11 mouse cellular contexts compared by ENCODE assay signal in the genomic region with DNA sequence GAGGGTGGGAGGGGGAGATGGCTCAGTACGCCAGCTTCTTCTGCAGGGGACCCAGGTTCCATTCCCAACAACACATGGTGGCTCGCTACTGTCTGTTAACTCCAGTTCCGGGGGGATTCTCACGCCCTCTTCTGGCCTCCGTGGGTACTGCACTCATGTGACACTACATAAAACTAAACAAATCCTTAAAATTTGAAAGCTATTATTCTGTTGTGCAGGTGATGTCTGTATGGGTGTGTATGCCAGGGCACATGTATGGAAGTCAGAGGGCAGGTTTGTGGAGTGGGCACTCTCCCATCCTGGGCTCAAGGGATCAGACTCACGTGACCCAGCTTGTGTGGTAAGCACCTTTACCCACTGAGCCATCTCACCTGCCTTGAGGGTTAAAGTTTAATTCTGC. TPM values are rescaled to one million over a fixed set of nuclear protein-coding genes. Genes with fewer than 3 reads are reported as not detected.
A peak's percentile ranks its signal among the peaks of the same experiment; 100 is the strongest.
DNase-seq lines count a peak whose midpoint lies in the region; ATAC-seq and TF ChIP-seq lines count a peak whose summit lies in the region.
"Had no signal": no experiment of that assay in that cellular context is flagged by ENCODE, and none has a peak within 500 bp of the region (broad histone marks: within the 10 kb centered on the region; RNA-seq: fewer than 3 reads in every experiment).

No protein-coding gene starts in this region.

- intact Hi-C loops in left cerebral cortex, postnatal 36 days (cut with DNase I), result no loop called here

- H3K4me3 ChIP-seq in forebrain, embryonic 12.5 days (replicated peaks), result no peak overlapping the region
- no peak overlapping the region for H3K4me3 ChIP-seq in forebrain, embryonic 15.5 days
- H3K4me3 ChIP-seq in spleen, adult 2 months (ENCODE audit: extremely low read depth, insufficient read depth, insufficient read length), result no peak overlapping the region
- no peak overlapping the region for H3K4me3 ChIP-seq in small intestine, adult 2 months (ENCODE audit: low read depth, low read length)

- H3K36me3 ChIP-seq in forebrain, embryonic 12.5 days (replicated peaks), result no peaks in the 10 kb centered on the region
- no peaks in the 10 kb centered on the region for H3K36me3 ChIP-seq in forebrain, embryonic 15.5 days
- no peaks in the 10 kb centered on the region for H3K36me3 ChIP-seq in spleen, adult 2 months (ENCODE audit: control insufficient read depth, insufficient read depth, low read length)
- no peaks in the 10 kb centered on the region for H3K36me3 ChIP-seq in small intestine, adult 2 months (ENCODE audit: control insufficient read depth, insufficient read depth, low read length)

- H3K9me3 ChIP-seq in forebrain, embryonic 12.5 days, result no peaks in the 10 kb centered on the region
- no peaks in the 10 kb centered on the region for H3K9me3 ChIP-seq in forebrain, embryonic 15.5 days

- H3K27ac ChIP-seq in forebrain, embryonic 12.5 days, result no peak overlapping the region
- H3K27ac ChIP-seq in forebrain, embryonic 15.5 days (replicated peaks), result no peak overlapping the region
- H3K27ac ChIP-seq in spleen, adult 2 months (ENCODE audit: insufficient read depth, low read length), result no peak overlapping the region
- H3K27ac ChIP-seq in small intestine, adult 2 months (ENCODE audit: insufficient read depth, low read depth, low read length), result no peak overlapping the region

- H3K9ac ChIP-seq in forebrain, embryonic 12.5 days, result no peak overlapping the region
- H3K9ac ChIP-seq in forebrain, embryonic 15.5 days (replicated peaks), result no peak overlapping the region

- DNase-seq in spleen, adult 2 months (ENCODE audit: low read depth in 1 of 2, low spot score in 2 of 2), result no peak
- DNase-seq in spleen, adult 12 weeks (ENCODE audit: low spot score), result no peak
- peak; percentile 85 for DNase-seq in kidney, adult 9 months
- DNase-seq in cerebellum, postnatal 36 days, result no peak
- no peak for DNase-seq in left cerebral cortex, postnatal 36 days (ENCODE audit: low spot score in 2 of 2)
- DNase-seq: cerebellum, adult 11 months; lung, adult 18-20 months had no signal

- peak; percentile 27; the same call in 1 of the 2 replicates for ATAC-seq in forebrain, embryonic 12.5 days (ENCODE audit: low FRiP score)
- ATAC-seq in forebrain, embryonic 15.5 days (replicated peaks), result no peak

- no peaks in the 10 kb centered on the region for H3K4me1 ChIP-seq in forebrain, embryonic 12.5 days
- 0 out of 2 replicates have a peak, but pooled peaks cover 3% of the 10 kb centered on the region for H3K4me1 ChIP-seq in forebrain, embryonic 15.5 days
- no peaks in the 10 kb centered on the region for H3K4me1 ChIP-seq in spleen, adult 2 months (ENCODE audit: control insufficient read depth, insufficient read depth, insufficient read length)
- H3K4me1 ChIP-seq in small intestine, adult 2 months (ENCODE audit: control insufficient read depth, insufficient read depth, insufficient read length, low read length), result no peaks in the 10 kb centered on the region

- H3K27me3 ChIP-seq in forebrain, embryonic 12.5 days, result peaks cover 10% of the 10 kb centered on the region; the same call in 1 of the 2 replicates
- H3K27me3 ChIP-seq in forebrain, embryonic 15.5 days, result no peaks in the 10 kb centered on the region
- H3K27me3 ChIP-seq in spleen, adult 2 months (ENCODE audit: control insufficient read depth, insufficient read depth, low read length), result no peaks in the 10 kb centered on the region
- no peaks in the 10 kb centered on the region for H3K27me3 ChIP-seq in small intestine, adult 2 months (ENCODE audit: control insufficient read depth, insufficient read depth, low read length)

- no peak for TF ChIP-seq POLR2A in spleen, adult 2 months (IDR thresholded peaks at IDR 0.05; ENCODE audit: low read depth, low read length)
- no peak for TF ChIP-seq POLR2A in small intestine, adult 2 months (IDR thresholded peaks at IDR 0.05; ENCODE audit: low read depth, low read length)

- 21% methylated on average over 6 of the region's 6 CpGs for WGBS in forebrain, embryonic 12.5 days
- 26% methylated on average over 6 of the region's 6 CpGs for whole genome bisulfite sequencing in forebrain, embryonic 15.5 days
- 54% methylated on average over 6 of the region's 6 CpGs for WGBS in spleen, adult 2 months
- WGBS in small intestine, adult 2 months, result 25% methylated on average over 6 of the region's 6 CpGs

- peak; percentile 21; the same call in 1 of the 2 replicates for TF ChIP-seq CTCF in spleen, adult 2 months (IDR thresholded peaks at IDR 0.05; ENCODE audit: extremely low read depth, insufficient read depth, insufficient read length, insufficient replicate concordance)
- peak; percentile 40; the same call in 1 of the 2 replicates for TF ChIP-seq CTCF in small intestine, adult 2 months (IDR thresholded peaks at IDR 0.05; ENCODE audit: extremely low read depth, insufficient read length, insufficient replicate concordance, low read depth, low read length)

- no peak overlapping the region for H3K4me2 ChIP-seq in forebrain, embryonic 12.5 days
- H3K4me2 ChIP-seq in forebrain, embryonic 15.5 days (replicated peaks), result no peak overlapping the region

RNA-seq across cellular contexts. Expression of a gene that starts 16.6 kb away (rescaled TPM):
- 0.56 and 0.68 TPM in 2 replicates for polyA plus RNA-seq in forebrain, embryonic 12.5 days (2016; fragmentation: Nextera tagmentation; extraction: Ambion mirVana)
- 0.93 and 1.4 TPM in 2 replicates for polyA plus RNA-seq in forebrain, embryonic 15.5 days (2015; fragmentation: Nextera tagmentation; extraction: Ambion mirVana)
- polyA plus RNA-seq in spleen, adult 2 months (2012; rRNA removed), result 1.4 and 1.8 TPM in 2 replicates
- polyA plus RNA-seq in small intestine, adult 2 months (2012; rRNA removed), result 0.16 and 2.3 TPM in 2 replicates
- 10 to 100 TPM; 24.6 to 28.3 TPM for total RNA-seq in left cerebral cortex, postnatal 36 days (2021)
- total RNA-seq: gastrocnemius, adult 18-20 months had no signal
